Mouse (Mus musculus) B cell, adult 2 months (primary cell): Measurements from ENCODE around the gene Defb5.
"Not testable (repeated sequence)": the region's sequence is repeated elsewhere in the genome, so short reads cannot be mapped to it uniquely, and the experiment has no call there.

Source experiments
- DNase-seq, 2 experiments: peaks; one replicate each; pipeline ENCODE4 v3.0.0; 2022

Gene Defb5

DNA sequence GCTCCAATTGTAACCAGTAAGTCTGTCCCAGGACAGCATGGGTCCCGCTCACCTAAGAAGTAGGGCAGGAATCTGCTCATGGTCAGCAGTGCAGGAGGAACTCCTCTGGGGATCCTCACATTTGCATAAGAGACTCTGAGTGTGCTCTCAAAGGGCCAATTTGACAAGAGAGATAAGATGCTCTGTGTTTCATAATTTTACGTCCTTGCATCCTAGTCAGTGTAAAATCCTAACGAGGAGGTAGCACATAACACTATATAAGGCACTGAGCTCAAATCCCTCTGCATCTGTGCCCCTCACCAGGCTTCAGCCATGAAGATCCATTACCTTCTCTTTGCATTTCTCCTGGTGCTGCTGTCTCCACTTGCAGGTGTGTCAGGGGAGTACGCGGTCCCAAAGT, at the start of gene Defb5:
Defb5 (plus strand) TSS at position 301 of the 400 bp plus-strand sequence.
- DNase-seq: no peak

DNA sequence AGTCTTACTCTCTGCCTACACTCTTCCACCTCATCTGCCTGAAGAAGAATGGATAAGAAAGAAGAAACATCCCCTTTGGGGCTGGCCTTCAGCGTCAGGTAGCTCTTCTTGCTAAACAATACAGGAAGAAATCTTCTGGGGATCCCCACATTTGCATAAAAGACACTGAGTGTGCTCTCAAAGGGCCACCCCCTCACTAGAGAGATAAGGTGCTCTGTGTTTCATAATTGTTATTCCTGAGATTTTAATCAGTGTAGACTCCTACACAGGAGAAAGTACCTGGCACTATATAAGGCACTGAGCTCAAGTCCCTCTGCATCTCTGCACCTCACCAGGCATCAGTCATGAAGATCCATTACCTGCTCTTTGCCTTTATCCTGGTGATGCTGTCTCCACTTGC, 22.2 kb upstream of the Defb5 start, which contains the start of gene Defb6:
Defb6 (plus strand) TSS at position 318 of the 400 bp plus-strand sequence.
- DNase-seq: no peak

- DNase-seq: no peak
Observed at GRCm38 (mm10) chr8:19238101-19238500, 9.3 kb upstream of the Defb5 start.

- no peak for DNase-seq
Observed at GRCm38 (mm10) chr8:19239616-19240015, 7.8 kb upstream of the Defb5 start, which contains the start of gene Defb46. TSS of gene Defb46 (plus strand) at chr8:19239916.

GRCm38 (mm10) chr8:19258136-19258535, 10.8 kb downstream of the Defb5 start:
- DNase-seq: no peak

- DNase-seq: no peak
Observed at GRCm38 (mm10) chr8:19259667-19260066, 12.3 kb downstream of the Defb5 start.

- DNase-seq: not testable (repeated sequence)
Observed at GRCm38 (mm10) chr8:19293060-19293459, 45.7 kb downstream of the Defb5 start, which contains the start of gene Defb3. TSS of gene Defb3 (plus strand) at chr8:19293360.

DNA sequence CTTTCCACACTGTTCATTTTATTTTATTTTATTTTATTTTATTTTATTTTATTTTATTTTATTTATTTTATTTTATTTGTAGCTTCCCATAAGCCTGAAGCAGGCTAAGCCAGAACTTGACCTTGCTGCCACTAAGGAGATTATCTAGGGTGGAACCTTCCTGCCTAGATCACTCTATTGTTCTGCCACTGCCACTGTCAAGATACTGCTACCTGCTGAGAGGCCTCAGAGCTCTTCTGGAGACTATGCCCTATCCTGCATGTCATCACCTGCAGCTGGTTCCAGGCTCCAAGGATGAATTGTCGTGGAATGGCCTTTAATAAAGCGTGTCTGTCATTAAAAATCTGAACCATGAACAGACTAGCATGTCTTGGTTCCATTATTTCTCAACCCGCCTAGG, 51.0 kb downstream of the Defb5 start:
- not testable (repeated sequence) for DNase-seq
